8 mouse cellular contexts compared by ENCODE assay signal in genomic region chr2:11502901-11503431, GRCm38 (mm10). TPM values are rescaled to one million over a fixed set of nuclear protein-coding genes. Genes with fewer than 3 reads are reported as not detected.
DNase-seq lines count a peak whose midpoint lies in the region; ATAC-seq lines count a peak whose summit lies in the region.

No protein-coding gene starts in this region.

- under 1% methylated on average over 39 of the region's 39 CpGs for WGBS in intestine, embryonic 14.5 days

- H3K4me3 ChIP-seq in intestine, embryonic 14.5 days (ENCODE audit: low read depth, low read length), result peak overlapping the region; percentile 68
- peak overlapping the region; percentile 99 for H3K4me3 ChIP-seq in megakaryocyte, embryonic 14.5 days (replicated peaks)

- peak; percentile 84 for ATAC-seq in activated CD4-positive, CD25-positive, alpha-beta regulatory T cell, adult 4 months
- ATAC-seq in intestine, embryonic 14.5 days (replicated peaks; ENCODE audit: low FRiP score, low TSS enrichment, low read depth), result peak; percentile 81

- H3K27me3 ChIP-seq in intestine, embryonic 14.5 days (replicated peaks; ENCODE audit: control insufficient read depth, insufficient read depth, low read length), result peaks cover 4% of the 10 kb centered on the region; the same call in 1 of the 2 replicates
- H3K27me3 ChIP-seq in megakaryocyte, embryonic 14.5 days (replicated peaks), result no peaks in the 10 kb centered on the region

- intact Hi-C loops in left cerebral cortex, postnatal 10 days (cut with DNase I), result loop anchor here (5.0 kb wide), 1 partner anchor 34 kb away; no protein-coding TSS in a partner anchor

- DNase-seq in embryo, embryonic 10 days (ENCODE audit: low spot score), result peak; percentile 85
- peak; percentile 89 for DNase-seq in gastrocnemius, postnatal 25 days
- DNase-seq in intestine, embryonic 14.5 days (ENCODE audit: low spot score), result peak; percentile 89
- peak; percentile 82 to 84 for DNase-seq in left cerebral cortex, postnatal 10 days (ENCODE audit: extremely low spot score in 1 of 2, low spot score in 2 of 2)
- peak; percentile 80 for DNase-seq in right cerebral cortex, postnatal 14 days
- peak; percentile 42 to 73 for DNase-seq in urinary bladder, postnatal 36 days (ENCODE audit: low spot score in 2 of 2)

- H3K4me1 ChIP-seq in intestine, embryonic 14.5 days (replicated peaks; ENCODE audit: control insufficient read depth, insufficient read depth, low read length), result peaks cover 13% of the 10 kb centered on the region
- peaks cover 79% of the 10 kb centered on the region for H3K4me1 ChIP-seq in megakaryocyte, embryonic 14.5 days

- peak overlapping the region; percentile 52 for H3K9ac ChIP-seq in intestine, embryonic 14.5 days (ENCODE audit: low read length)

- peak overlapping the region; percentile 95 for H3K4me2 ChIP-seq in intestine, embryonic 14.5 days (ENCODE audit: low read length)

- H3K9me3 ChIP-seq in intestine, embryonic 14.5 days (ENCODE audit: control insufficient read depth, low read length), result no peaks in the 10 kb centered on the region
- H3K9me3 ChIP-seq in megakaryocyte, embryonic 14.5 days, result no peaks in the 10 kb centered on the region

- H3K36me3 ChIP-seq in intestine, embryonic 14.5 days (ENCODE audit: control insufficient read depth, insufficient read depth, low read length), result peaks cover 11% of the 10 kb centered on the region
- H3K36me3 ChIP-seq in megakaryocyte, embryonic 14.5 days (replicated peaks; ENCODE audit: low read length), result peaks cover 46% of the 10 kb centered on the region

- H3K27ac ChIP-seq in intestine, embryonic 14.5 days (ENCODE audit: low read depth), result peak overlapping the region; percentile 83

RNA-seq across cellular contexts. Expression of gene Pfkfb3, which starts 50.9 kb away (rescaled TPM):
- polyA plus RNA-seq in activated CD4-positive, CD25-positive, alpha-beta regulatory T cell, adult 4 months (2017; shearing (Covaris generic)), result 10 to 100 TPM; 11.2 to 18.2 TPM
- 100 to 1,000 TPM in 1 of 2 experiments, 10 to 100 TPM in 1; 46.4 to 185 TPM for total RNA-seq in gastrocnemius, postnatal 25 days (2021)
- polyA plus RNA-seq in intestine, embryonic 14.5 days (2014; fragmentation: Nextera tagmentation; extraction: Ambion mirVana), result 14.8 and 18.9 TPM in 2 replicates
- total RNA-seq in left cerebral cortex, postnatal 10 days (2021), result 10 to 100 TPM; 23.5 to 29.7 TPM
- 5.8 and 10.6 TPM in 2 replicates for polyA plus RNA-seq in megakaryocyte, embryonic 14.5 days (2012; ENCODE audit: insufficient read depth, low replicate concordance)

Comparison
In these comparisons a context has a peak if more than half of its experiments do, and no peak if none do; other contexts are left out.
1. Peak in every context shown above with its lines: DNase-seq, ATAC-seq, H3K4me3 ChIP-seq and H3K27ac ChIP-seq.